ENCODE assay signal across 16 mouse cellular contexts in the genomic region with DNA sequence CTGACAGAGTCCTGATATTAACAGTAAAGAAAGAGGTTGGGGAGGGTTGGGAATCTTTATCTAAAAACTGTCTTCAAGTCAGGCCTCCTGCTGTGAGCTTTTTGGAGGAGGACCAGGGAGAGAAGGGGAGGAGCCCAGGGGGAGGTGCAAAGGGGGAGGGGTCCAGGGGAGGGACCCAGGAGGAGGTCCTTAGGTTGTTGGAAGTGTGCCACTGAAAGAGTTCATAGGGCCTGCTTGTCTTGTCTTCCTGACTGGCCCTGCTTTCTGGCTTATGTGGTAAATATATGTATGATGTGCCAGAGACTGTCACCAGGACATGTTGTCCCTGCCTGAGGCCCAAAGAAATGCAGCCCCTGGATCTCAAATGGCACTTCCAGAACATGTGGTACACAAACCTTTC. TPM values are rescaled to one million over a fixed set of nuclear protein-coding genes. Genes with fewer than 3 reads are reported as not detected.
DNase-seq lines count a peak whose midpoint lies in the region; ATAC-seq and TF ChIP-seq lines count a peak whose summit lies in the region.
"Had no signal": no experiment of that assay in that cellular context is flagged by ENCODE, and none has a peak within 500 bp of the region (broad histone marks: within the 10 kb centered on the region; RNA-seq: fewer than 3 reads in every experiment).

No protein-coding gene starts in this region.

- no peak overlapping the region for H3K4me3 ChIP-seq in kidney, postnatal 0 days (replicated peaks; ENCODE audit: low read depth, low read length)
- no peak overlapping the region for H3K4me3 ChIP-seq in liver, postnatal 0 days (ENCODE audit: low read depth, low read length)
- H3K4me3 ChIP-seq: forebrain, embryonic 13.5 days; hindbrain, embryonic 10.5 days; kidney, embryonic 15.5 days; limb, embryonic 10.5 days; lung, embryonic 15.5 days had no signal

- H3K9ac ChIP-seq in kidney, postnatal 0 days (ENCODE audit: low read depth, low read length), result no peak overlapping the region
- no peak overlapping the region for H3K9ac ChIP-seq in liver, postnatal 0 days (replicated peaks)
- H3K9ac ChIP-seq: forebrain, embryonic 13.5 days; kidney, embryonic 15.5 days; lung, embryonic 15.5 days had no signal

- no peak overlapping the region for H3K4me2 ChIP-seq in kidney, postnatal 0 days (ENCODE audit: low read length)
- no peak overlapping the region for H3K4me2 ChIP-seq in liver, postnatal 0 days (ENCODE audit: low read depth, low read length)
- H3K4me2 ChIP-seq: forebrain, embryonic 13.5 days; kidney, embryonic 15.5 days; lung, embryonic 15.5 days had no signal

- DNase-seq in kidney, postnatal 0 days (ENCODE audit: low spot score), result peak; percentile 34
- DNase-seq in kidney, adult 11 months, result no peak
- DNase-seq in MEL-GATA-1-ER (ENCODE audit: extremely low read depth, low read depth) (peak; percentile 11), liver (peak; percentile 49)
- peak; percentile 34 for DNase-seq in liver, postnatal 0 days
- DNase-seq in layer of hippocampus, postnatal 10 days (ENCODE audit: low spot score in 2 of 2), result no peak
- DNase-seq in adrenal gland, adult 2 months, result no peak
- DNase-seq in frontal cortex, postnatal 14 days (ENCODE audit: low spot score in 2 of 2), result no peak
- DNase-seq: thymus, adult 2 months had no signal

- H3K27me3 ChIP-seq in kidney, postnatal 0 days (ENCODE audit: insufficient read depth, low read length), result no peaks in the 10 kb centered on the region
- no peaks in the 10 kb centered on the region for H3K27me3 ChIP-seq in liver, postnatal 0 days (ENCODE audit: insufficient read depth, low read length)

- TF ChIP-seq CTCF in kidney, postnatal 0 days (IDR thresholded peaks at IDR 0.05; ENCODE audit: low read depth), result no peak
- TF ChIP-seq CTCF in liver, postnatal 0 days (IDR thresholded peaks at IDR 0.05; ENCODE audit: low read depth), result no peak

- no peaks in the 10 kb centered on the region for H3K36me3 ChIP-seq in kidney, postnatal 0 days (ENCODE audit: insufficient read depth, low read length)
- H3K36me3 ChIP-seq in liver, postnatal 0 days (replicated peaks; ENCODE audit: insufficient read depth, low read length), result peaks cover 50% of the 10 kb centered on the region
- H3K36me3 ChIP-seq: hindbrain, embryonic 10.5 days; kidney, embryonic 15.5 days; limb, embryonic 10.5 days; lung, embryonic 15.5 days had no signal

- H3K4me1 ChIP-seq in kidney, postnatal 0 days (replicated peaks; ENCODE audit: insufficient read depth, low read length), result 0 out of 2 replicates have a peak, but pooled peaks cover under 1% of the 10 kb centered on the region
- H3K4me1 ChIP-seq in liver, postnatal 0 days (ENCODE audit: insufficient read depth), result no peaks in the 10 kb centered on the region

- ATAC-seq in kidney, postnatal 0 days (replicated peaks; ENCODE audit: low FRiP score, low read depth), result no peak
- ATAC-seq in liver, postnatal 0 days, result peak; percentile 68
- ATAC-seq: activated CD4-positive, CD25-positive, alpha-beta regulatory T cell, adult 4 months; forebrain, embryonic 13.5 days; midbrain, embryonic 16.5 days had no signal

- H3K9me3 ChIP-seq in kidney, postnatal 0 days (replicated peaks; ENCODE audit: low read length), result no peaks in the 10 kb centered on the region
- H3K9me3 ChIP-seq in liver, postnatal 0 days (ENCODE audit: low read length), result no peaks in the 10 kb centered on the region
- H3K9me3 ChIP-seq: forebrain, embryonic 13.5 days; hindbrain, embryonic 10.5 days; kidney, embryonic 15.5 days; limb, embryonic 10.5 days; lung, embryonic 15.5 days had no signal

- no peak for TF ChIP-seq EP300 in liver, postnatal 0 days (IDR thresholded peaks at IDR 0.05; ENCODE audit: low read depth)

- no peak overlapping the region for H3K27ac ChIP-seq in kidney, postnatal 0 days
- H3K27ac ChIP-seq in liver, postnatal 0 days (ENCODE audit: low read depth), result no peak overlapping the region
- H3K27ac ChIP-seq: forebrain, embryonic 13.5 days; hindbrain, embryonic 10.5 days; kidney, embryonic 15.5 days; limb, embryonic 10.5 days; lung, embryonic 15.5 days had no signal

RNA-seq across cellular contexts. Expression of gene Syne3, which starts 49.2 kb away (rescaled TPM):
- polyA plus RNA-seq in kidney, postnatal 0 days (2015; fragmentation: Nextera tagmentation; extraction: Ambion mirVana), result 1.0 and 1.3 TPM in 2 replicates
- 1.3 and 2.3 TPM in 2 replicates for polyA plus RNA-seq in liver, postnatal 0 days (2015; fragmentation: Nextera tagmentation; extraction: Ambion mirVana)
- under 1 TPM; 0.73 to 0.80 TPM for total RNA-seq in layer of hippocampus, postnatal 10 days (2021)
- 10 to 100 TPM in 1 of 2 experiments, 1 to 10 TPM in 1; 9.1 to 16.1 TPM for total RNA-seq in adrenal gland, adult 2 months (2021)
- polyA plus RNA-seq in adrenal gland, adult 2 months (2012; rRNA removed), result 4.3 and 4.5 TPM in 2 replicates

Comparison
In these comparisons a context has a peak if more than half of its experiments do, and no peak if none do; other contexts are left out.
1. DNase-seq: peak in kidney, postnatal 0 days (single experiment), MEL-GATA-1-ER (single experiment), liver (single experiment) and liver, postnatal 0 days (single experiment); none in kidney, adult 11 months (single experiment), layer of hippocampus, postnatal 10 days (0 of 2), adrenal gland, adult 2 months (single experiment) and frontal cortex, postnatal 14 days (0 of 2).